Mouse (Mus musculus) forebrain, embryonic 11.5 days (tissue): Measurements from ENCODE around the gene Mlh3. TPM values are rescaled to one million over a fixed set of nuclear protein-coding genes. Genes with fewer than 3 reads are reported as not detected.

Experiments used
- ATAC-seq: fragments of 200-750 bp; cut with Nextera tagmentation; replicated peaks from 2 replicates; pipeline ENCODE4 v1.8.0; 2017; ENCODE audit warnings: moderate TSS enrichment; ENCODE audit not compliant: low FRiP score
- DNase-seq: peaks from one replicate; pipeline ENCODE4 v3.0.0-alpha.2; 2017; ENCODE audit warnings: low spot score
- H3K27ac ChIP-seq: fragments of 300-500 bp; sonication (generic); 2 replicates; pipeline ENCODE4 v1.5.1; 2014; ENCODE audit warnings: low read depth, low read length
- H3K27me3 ChIP-seq: fragments of 300-500 bp; sonication (generic); 2 replicates; pipeline ENCODE4 v1.6.1; 2014; ENCODE audit warnings: mild to moderate bottlenecking, low read length, mixed read lengths; ENCODE audit not compliant: control insufficient read depth, insufficient read depth
- H3K36me3 ChIP-seq: fragments of 300-500 bp; sonication (generic); 2 replicates; pipeline ENCODE4 v1.6.1; 2014; ENCODE audit warnings: mild to moderate bottlenecking, low read length, moderate library complexity, mixed read lengths; ENCODE audit not compliant: control insufficient read depth, insufficient read depth
- H3K4me1 ChIP-seq: fragments of 300-500 bp; sonication (generic); replicated peaks from 2 replicates; pipeline ENCODE4 v1.6.1; 2014; ENCODE audit warnings: low read length, mixed read lengths; ENCODE audit not compliant: control insufficient read depth, insufficient read depth
- H3K4me2 ChIP-seq: fragments of 300-500 bp; sonication (generic); 2 replicates; pipeline ENCODE4 v1.6.1; 2014; ENCODE audit warnings: low read depth, mild to moderate bottlenecking, low read length, moderate library complexity, mixed read lengths; ENCODE audit not compliant: severe bottlenecking
- H3K4me3 ChIP-seq: fragments of 300-500 bp; sonication (generic); 2 replicates; pipeline ENCODE4 v1.5.1; 2014; ENCODE audit warnings: low read depth, low read length
- H3K9ac ChIP-seq: fragments of 300-500 bp; sonication (generic); 2 replicates; pipeline ENCODE4 v1.6.1; 2014; ENCODE audit warnings: low read length
- H3K9me3 ChIP-seq: fragments of 300-500 bp; sonication (generic); 2 replicates; pipeline ENCODE4 v1.6.1; 2016; ENCODE audit warnings: low read length, mixed read lengths; ENCODE audit not compliant: control insufficient read depth
- WGBS: fragments of 180-500 bp; shearing (Covaris S2); extraction: QIAGEN DNeasy Blood & Tissue Kit; methylation state at CpG from one replicate; pipeline ENCODE4 v1.1.7; 2014; 5-methylcytosine and 5-hydroxymethylcytosine counted together
- polyA plus RNA-seq: library from polyadenylated mRNA; unstranded; fragments of >200 nt; fragmentation: Nextera tagmentation; extraction: Ambion mirVana; gene quantifications from 2 replicates; pipeline ENCODE4 v1.2.1, GENCODE M21; 2014

The Mlh3 gene
- polyA plus RNA-seq, 1 experiment from 2014 or later: 9.8 TPM

DNA sequence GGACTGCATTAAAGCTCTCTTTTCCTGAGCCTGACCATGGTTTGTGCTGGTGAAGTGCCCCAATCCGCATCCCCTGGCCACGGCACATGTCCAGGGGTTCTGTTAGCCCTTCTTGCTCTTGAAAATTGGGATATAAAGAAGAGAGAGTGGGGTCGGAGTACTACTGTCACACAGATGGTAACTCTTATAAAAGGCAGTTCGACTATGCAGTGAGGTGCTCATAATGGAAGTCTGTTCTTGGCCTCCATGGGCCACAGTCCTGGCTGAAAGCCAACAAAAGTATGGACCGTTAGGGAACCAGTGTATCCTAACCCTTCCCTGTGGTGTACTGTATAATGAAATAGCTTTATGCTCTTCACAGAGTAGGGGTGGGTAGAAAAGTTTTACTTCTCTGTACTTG lies 26.5 kb upstream of the Mlh3 start:
- Histone ChIP-seq H3K9ac (no peak overlapping the region), H3K36me3 (peaks cover 7% of the 10 kb centered on the region; the same call in 1 of the 2 replicates), H3K27me3 (no peaks in the 10 kb centered on the region), H3K9me3 (peaks cover 5% of the 10 kb centered on the region; the same call in 1 of the 2 replicates), H3K4me1 (no peaks in the 10 kb centered on the region), H3K4me2 (no peak overlapping the region), H3K27ac (no peak overlapping the region), H3K4me3 (no peak overlapping the region)
- 83% methylated on average over 5 of the region's 5 CpGs for WGBS
- DNase-seq (no peak), ATAC-seq (no peak)

DNA sequence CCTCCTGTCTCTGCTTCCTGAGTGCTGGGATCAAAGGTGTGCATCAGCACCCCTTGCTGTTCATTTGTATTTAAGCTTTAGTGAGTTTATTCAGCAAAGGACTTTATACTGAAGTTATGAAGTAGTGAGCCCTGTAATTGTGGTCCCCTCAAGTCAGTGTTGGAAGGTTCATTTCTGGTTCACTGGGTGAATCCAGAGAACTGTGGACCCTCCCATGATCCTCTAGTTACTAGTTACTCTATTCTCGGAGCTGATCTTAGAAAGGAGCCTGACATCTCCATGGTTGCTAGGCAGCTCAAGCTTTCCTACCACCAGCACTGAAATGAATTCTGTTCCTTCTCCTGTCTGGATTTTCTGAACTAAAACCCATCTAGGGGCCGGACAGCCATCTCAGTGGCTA lies 25.1 kb upstream of the Mlh3 start:
- 87% methylated on average over 2 of the region's 2 CpGs for WGBS

DNA sequence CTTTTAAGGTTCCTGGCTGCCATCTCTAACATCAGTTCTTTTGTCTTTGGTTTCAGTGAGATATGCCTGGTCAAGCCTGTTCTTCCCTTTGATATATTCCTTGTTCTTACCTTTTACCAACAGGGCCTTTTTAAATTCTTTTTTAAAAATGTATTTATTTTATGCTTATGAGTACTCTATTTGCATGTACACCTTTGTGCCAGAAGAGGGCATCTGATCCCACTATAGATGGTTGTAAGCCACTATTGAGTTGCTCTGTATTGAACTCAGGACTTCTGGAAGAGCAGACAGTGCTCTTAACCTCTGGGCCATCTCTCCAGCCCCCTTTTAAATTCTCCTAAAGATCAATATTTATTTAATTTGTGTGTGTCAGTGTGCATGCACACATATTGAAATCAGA lies 22.5 kb upstream of the Mlh3 start:
- no peak overlapping the region for H3K4me2 ChIP-seq
- ATAC-seq: no peak
- peaks cover 5% of the 10 kb centered on the region; the same call in 1 of the 2 replicates for H3K9me3 ChIP-seq

More for the DNA sequence above, 25.1 kb upstream of the Mlh3 start:
- Histone ChIP-seq H3K27me3 (no peaks in the 10 kb centered on the region), H3K36me3 (no peaks in the 10 kb centered on the region; the same call in 1 of the 2 replicates), H3K4me1 (no peaks in the 10 kb centered on the region), H3K9ac (no peak overlapping the region), H3K9me3 (peaks cover 5% of the 10 kb centered on the region; the same call in 1 of the 2 replicates), H3K27ac (no peak overlapping the region), H3K4me2 (no peak overlapping the region), H3K4me3 (no peak overlapping the region)
- DNase-seq (no peak), ATAC-seq (no peak)

DNA sequence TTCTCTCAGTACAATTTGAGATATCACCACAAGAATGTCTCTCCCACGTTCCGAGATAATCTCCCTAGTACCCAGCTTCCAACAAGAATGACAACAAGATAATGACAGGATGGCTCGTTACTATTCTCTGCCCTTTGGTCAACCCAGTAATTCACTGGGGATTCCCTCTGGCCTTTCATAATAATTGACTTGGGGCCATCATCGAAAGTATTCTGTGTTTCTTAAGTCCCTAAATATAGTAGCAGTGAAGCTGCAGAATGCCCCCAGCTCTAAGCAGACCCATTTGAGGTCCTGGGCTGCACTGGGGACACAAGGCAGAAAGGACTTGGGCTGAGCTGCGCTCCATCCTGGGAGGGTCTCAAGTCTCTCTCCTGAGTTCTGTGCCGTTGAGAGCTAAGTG lies 21.9 kb upstream of the Mlh3 start:
- WGBS: 78% methylated on average over 6 of the region's 6 CpGs
- ATAC-seq: no peak
- H3K9ac ChIP-seq: no peak overlapping the region
- H3K4me1 ChIP-seq: no peaks in the 10 kb centered on the region
- H3K27ac ChIP-seq: no peak overlapping the region
- H3K27me3 ChIP-seq: no peaks in the 10 kb centered on the region
- no peaks in the 10 kb centered on the region for H3K36me3 ChIP-seq
- DNase-seq: no peak
- H3K4me3 ChIP-seq: no peak overlapping the region
- H3K9me3 ChIP-seq: peaks cover 5% of the 10 kb centered on the region; the same call in 1 of the 2 replicates
- no peak overlapping the region for H3K4me2 ChIP-seq

More for the DNA sequence above, 22.5 kb upstream of the Mlh3 start:
- Histone ChIP-seq H3K36me3 (no peaks in the 10 kb centered on the region), H3K4me1 (no peaks in the 10 kb centered on the region), H3K9ac (no peak overlapping the region), H3K27me3 (no peaks in the 10 kb centered on the region), H3K27ac (no peak overlapping the region), H3K4me3 (no peak overlapping the region)
- DNase-seq: no peak

DNA sequence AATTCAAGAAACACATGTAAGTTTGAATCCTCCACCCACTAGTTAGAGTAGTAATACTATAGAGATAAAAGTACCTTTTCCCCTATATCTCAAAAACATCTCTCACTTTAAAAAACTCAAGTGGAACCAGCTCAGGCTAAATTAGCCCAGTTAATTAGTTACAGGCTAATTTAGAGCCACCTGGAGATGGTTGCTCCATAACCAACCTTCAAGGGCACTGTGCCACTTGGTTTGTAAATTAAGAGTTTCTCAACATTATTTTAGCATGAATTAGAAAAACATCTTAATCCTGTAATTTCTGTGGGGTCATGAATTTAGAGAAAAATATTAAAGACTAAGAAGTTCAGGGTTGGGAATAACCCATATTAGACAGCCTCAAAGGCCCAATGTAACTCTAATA lies 21.1 kb upstream of the Mlh3 start:
- Histone ChIP-seq H3K4me3 (no peak overlapping the region), H3K27me3 (no peaks in the 10 kb centered on the region), H3K4me1 (no peaks in the 10 kb centered on the region), H3K9ac (no peak overlapping the region), H3K36me3 (no peaks in the 10 kb centered on the region), H3K9me3 (peaks cover 5% of the 10 kb centered on the region; the same call in 1 of the 2 replicates), H3K27ac (no peak overlapping the region), H3K4me2 (no peak overlapping the region)
- ATAC-seq: no peak
- no peak for DNase-seq

DNA sequence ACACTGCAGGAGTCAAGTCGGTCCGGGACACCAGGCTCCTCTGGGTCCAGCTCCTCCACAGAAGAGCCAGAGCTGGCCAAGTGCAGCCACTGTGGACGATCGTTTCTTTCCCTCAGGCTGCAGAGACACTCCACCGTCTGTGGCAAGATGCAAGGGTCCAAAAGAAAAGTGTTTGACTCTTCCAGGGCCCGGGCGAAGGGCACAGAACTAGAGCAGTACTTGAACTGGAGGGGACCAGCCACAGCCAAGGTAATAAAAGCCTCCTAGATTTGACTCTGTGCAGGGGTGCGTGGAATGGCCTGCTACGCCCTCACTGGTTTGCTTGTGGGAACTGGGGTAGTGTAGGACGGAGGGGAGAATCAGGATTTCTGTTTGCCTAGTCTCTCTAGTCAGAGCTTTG lies 20.2 kb upstream of the Mlh3 start:
- Histone ChIP-seq H3K9ac (no peak overlapping the region), H3K36me3 (no peaks in the 10 kb centered on the region), H3K4me2 (no peak overlapping the region), H3K9me3 (peaks cover 5% of the 10 kb centered on the region; the same call in 1 of the 2 replicates), H3K4me3 (no peak overlapping the region), H3K4me1 (no peaks in the 10 kb centered on the region), H3K27me3 (no peaks in the 10 kb centered on the region), H3K27ac (no peak overlapping the region)
- ATAC-seq: no peak
- DNase-seq: no peak
- 88% methylated on average over 10 of the region's 10 CpGs for WGBS

DNA sequence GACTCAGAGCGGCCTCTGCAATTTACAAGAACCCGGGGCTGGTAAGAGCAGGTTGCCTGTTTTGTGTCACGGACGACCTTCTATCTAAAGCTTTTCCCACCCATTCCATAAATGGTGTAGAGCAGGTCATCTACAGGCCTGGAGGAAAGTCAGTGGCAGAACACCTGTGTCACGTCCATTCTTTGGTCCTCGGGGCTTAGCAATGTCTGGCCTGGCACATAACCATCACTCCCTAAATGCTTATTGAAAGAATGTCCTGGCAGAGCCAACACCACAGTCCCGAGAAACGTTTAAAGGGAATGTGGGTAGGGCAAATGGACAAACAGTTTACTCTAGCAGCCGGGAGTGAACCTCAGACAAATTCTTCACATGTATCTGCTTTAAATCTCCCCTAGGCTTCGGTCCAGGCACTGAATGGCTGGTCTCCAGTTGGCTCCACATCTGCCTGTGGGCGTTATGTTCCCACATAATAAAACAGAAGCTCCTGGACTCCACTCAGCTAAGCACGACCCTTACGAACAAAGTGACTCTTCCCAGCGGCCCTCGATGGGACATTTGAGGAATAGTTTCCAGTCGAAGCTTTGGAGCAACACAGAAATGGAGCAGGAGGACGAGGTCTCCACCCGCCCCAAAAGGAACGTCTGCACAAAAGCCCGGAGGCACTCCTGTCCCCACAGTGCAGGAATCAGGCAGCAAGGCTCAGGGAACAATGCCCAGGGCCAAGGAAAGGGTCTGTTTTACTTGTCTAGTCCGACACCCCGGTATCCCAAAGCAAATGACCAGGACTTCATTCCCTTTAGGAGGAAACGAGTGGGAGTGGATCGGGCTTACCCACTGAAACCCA lies 19.0 kb upstream of the Mlh3 start:
- H3K9ac ChIP-seq: peak overlapping the region; percentile 56
- no peaks in the 10 kb centered on the region for H3K27me3 ChIP-seq
- ATAC-seq (no peak), DNase-seq (no peak)
- 63% methylated on average over 24 of the region's 24 CpGs for WGBS
- H3K9me3 ChIP-seq: peaks cover 5% of the 10 kb centered on the region; the same call in 1 of the 2 replicates
- H3K4me3 ChIP-seq: peak overlapping the region; percentile 36
- no peak overlapping the region for H3K27ac ChIP-seq
- peak overlapping the region; percentile 60 for H3K4me2 ChIP-seq
- no peaks in the 10 kb centered on the region for H3K4me1 ChIP-seq
- H3K36me3 ChIP-seq: no peaks in the 10 kb centered on the region

DNA sequence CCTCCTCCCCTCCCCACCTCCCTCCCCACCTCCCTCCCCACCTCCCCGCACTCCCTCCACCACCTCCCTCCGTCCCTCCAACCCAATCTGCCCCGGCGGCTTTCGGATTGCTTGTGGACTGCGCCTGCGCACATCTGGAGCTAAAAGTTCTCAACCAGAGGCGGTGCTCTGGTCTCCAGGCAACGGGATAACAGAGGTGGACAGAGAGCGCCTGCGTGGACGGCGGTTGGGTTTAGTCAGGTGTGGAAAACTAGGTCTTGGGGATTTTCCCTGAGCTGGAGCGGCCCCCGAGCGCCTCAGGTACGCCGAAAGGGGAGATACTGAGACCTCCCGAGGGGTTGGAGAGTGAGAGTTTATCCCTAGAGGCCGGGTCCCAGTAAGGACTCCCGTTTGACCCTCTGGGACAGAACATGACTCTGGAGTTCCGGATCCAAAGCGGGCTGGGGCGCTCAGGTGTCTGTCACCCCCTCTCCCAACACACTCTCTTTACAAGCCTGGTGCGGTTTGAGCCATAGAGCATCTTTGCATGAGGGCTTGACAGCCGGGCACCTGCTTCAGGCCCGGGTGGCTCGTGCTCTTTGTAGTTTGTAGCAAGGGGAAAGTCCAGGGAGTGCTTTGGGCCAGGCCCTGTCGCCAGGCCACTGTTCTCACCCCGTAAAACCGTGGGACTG lies 18.2 kb upstream of the Mlh3 start, which contains the start of gene Zc2hc1c:
Zc2hc1c (plus strand) TSS at position 106 of the 671 bp plus-strand sequence.
- no peaks in the 10 kb centered on the region for H3K9me3 ChIP-seq
- 3% methylated on average over 30 of the region's 31 CpGs for WGBS
- ATAC-seq (peak; percentile 94), DNase-seq (peak; percentile 94)
- no peaks in the 10 kb centered on the region for H3K4me1 ChIP-seq
- H3K9ac ChIP-seq: peak within 1 kb of the TSS; percentile 56
- H3K27ac ChIP-seq: no peak within 1 kb of the TSS
- H3K4me2 ChIP-seq: peak within 1 kb of the TSS; percentile 60
- peak within 1 kb of the TSS; percentile 36 for H3K4me3 ChIP-seq
- no peaks in the 10 kb centered on the region for H3K27me3 ChIP-seq
- H3K36me3 ChIP-seq: no peaks in the 10 kb centered on the region
